Mouse (Mus musculus) ovary, postnatal 36 days (tissue): ENCODE results near the gene Slc24a2.

Experiments used
- DNase-seq: peaks from one replicate; pipeline ENCODE4 v3.0.0; 2022; ENCODE audit warnings: low spot score, mixed read lengths

Slc24a2 gene

DNA sequence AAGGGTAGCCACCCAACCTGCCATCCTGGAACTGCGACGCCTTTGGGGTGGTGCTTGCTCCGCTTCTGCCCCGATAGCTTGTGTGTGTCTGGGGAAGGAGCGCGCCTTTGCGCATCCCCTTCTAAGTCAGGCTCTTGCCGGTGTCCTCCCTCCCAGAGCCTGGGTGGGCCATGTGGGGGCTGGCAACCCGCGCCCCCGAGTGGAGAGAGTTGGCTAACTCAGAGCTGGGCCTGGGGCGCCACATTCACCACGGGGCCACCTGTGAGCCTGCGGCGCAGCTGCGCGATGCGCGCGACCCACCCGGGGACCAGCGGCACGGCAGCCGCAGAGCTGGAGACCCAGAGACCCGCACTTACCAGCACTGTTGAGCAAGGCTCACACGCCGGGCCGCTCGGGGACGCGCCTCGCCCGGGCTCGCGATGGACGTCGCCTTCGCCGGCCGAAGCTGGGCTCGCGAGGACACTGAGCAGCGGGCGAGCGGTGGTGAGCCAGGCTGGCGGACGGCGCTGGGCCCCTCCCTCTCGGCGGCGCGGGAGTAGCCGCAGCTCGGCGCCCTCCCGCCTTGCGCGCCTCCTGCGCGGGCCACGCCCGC lies at the start of gene Slc24a2:
TSS of gene Slc24a2 (minus strand) at position 518 of the 592 bp plus-strand sequence.
- peak; percentile 63 for DNase-seq

DNA sequence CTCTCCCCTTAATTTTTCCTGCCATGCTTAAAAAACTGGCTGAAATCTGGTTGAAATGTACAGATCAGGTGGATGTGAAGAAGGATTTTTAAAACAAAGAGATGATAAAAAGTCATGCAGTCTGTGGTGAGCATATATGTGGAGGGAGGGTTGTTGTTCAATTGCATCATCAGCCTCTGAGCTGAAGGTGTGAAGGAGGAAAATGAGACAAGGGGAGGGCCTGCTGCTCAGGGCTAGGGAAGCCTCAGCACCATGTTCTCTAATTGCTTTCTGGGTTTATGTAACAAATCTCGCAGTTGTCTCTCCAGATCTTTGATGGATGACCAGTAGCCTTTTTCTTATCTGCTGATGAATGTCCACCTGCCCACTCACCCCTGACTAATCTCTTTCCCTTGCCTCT lies 44.5 kb upstream of the Slc24a2 start:
- no peak for DNase-seq

DNA sequence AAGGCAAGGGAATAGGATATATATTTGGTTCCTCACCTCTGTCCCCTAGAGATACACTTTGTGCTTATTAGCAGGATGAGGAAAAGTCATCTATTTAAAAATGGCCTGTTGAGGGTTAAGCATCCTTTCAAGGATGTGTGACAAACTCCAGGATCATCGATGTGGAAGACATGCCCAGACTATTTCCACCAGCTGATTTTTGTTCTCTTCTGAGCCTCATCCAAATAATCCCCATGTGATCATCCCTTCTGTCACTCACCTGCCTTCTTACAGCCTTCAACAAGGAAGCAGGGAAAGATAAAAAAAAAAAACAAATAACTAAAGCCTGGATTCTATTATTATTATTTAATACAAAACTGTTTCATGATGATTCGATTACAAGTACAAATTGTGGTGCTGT lies 44.0 kb upstream of the Slc24a2 start:
- no peak for DNase-seq

DNA sequence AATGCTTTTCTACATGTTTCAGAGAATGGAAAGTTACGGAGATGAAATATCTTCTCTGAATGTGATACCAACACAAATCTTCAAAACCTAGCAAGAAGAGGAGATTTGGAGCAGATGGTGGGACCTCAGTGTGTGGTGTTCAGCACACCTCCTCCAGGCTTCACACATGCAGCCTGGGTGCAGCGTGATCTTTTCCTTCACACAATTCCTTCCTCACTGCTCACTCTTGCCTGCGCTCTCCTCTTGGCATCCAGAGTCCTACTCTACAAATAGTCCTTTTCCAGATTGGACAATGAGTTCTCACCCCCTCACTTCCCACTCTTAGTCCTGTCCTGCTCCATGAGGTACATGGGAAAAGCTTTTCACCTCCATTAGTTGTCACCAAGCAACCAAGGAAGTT lies 43.2 kb upstream of the Slc24a2 start:
- DNase-seq, result no peak

DNA sequence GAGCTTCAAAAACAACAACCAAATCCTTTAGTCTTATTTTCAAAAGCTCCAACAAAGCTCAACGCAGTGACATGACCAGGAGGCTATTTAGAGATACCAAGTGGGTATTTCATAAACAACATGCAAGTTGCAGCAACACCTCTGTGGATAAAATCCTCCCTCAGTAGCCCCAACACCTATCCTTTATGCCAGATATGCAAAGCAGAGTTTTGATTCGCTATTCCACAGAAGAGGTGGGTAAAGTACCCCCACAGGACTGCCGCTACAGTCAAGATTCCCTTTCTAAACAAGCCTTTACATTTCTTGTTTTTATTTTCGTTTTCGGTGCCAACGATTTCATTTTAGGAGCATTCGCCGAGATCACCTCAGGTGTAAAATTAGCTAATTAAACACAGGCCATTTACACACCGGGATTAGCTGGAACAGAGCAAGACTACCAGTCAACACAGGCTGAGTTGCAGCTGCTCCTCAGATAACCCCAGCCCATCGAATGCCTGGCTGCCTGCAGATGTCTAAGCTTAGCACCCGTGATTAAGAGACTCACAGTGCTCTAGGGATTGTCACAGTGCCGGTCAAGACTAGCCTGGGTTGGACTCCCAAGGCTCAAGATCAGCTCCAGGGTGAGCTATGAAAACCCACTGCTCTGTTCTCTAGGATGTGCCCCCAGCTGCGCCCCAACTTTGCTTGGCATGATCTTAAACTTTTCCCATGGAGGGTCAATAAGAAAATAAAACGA lies 885 bp downstream of the Slc24a2 start:
- no peak for DNase-seq

DNA sequence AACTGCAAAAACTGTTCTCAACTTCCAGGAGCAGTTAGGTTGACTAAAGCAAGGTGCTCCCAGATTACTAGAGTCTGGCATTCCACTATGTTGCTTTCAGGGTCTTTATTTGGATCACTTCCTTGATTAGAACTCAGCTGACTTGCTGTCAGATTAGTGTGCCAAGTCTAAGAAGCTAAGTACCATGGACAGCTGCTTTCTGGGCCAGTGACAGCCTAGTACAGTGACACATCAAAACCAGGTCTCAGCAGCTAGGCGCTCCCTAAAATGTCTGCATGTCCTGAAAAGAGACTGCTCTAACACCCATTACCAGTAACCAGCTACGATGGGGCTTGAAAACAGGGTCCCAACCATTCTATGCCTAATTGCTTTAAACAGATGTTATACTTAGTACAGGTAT lies 8.7 kb downstream of the Slc24a2 start:
- no peak for DNase-seq

DNA sequence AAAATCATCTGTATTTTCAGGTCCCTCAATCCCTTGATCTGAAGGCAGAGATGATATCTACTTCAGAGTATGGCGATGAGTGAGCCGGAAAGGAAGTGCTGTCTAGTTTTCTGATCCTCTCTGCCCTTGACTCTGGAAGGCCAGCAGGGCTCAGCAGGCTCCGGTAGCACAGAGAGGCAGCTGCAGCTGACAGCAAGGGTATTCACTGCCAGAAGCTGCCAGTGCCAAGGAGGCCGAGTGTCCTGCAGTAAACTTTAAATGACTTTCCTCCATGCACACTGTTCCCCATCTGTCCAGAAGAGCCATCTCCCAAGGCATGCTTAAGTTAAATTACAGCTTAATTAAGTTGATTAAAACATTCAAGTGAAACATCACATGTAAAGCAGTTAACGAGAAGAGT lies 12.1 kb downstream of the Slc24a2 start:
- no peak for DNase-seq

DNA sequence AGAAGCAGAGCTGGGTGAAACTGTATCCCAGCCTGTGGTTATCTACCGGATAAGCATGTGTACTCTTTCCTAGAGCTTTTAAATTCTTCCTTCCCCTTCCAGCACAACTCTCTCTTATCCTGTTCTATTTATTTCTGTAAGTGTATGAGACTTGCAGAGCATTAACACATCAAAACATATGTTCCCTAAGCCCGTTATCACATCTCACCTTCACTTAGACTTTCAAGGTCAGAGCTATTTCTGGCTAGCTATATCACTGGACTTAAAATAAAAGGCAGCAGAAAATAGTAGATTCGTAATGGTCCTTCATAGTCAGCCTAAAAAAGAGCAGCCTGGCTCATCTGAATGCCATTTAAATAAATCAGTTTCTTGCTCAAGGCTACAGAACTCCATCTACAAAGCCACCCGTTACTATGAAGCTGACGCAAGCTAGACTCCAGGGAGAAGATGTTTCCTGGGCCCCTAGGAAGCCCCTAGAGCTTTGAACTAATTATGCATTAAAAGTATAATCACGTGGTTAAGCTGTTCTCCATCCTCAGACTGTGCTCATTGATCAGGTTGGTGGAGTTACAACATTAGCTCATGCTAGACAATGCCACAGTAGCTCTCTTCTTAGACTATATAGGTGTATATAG lies 18.8 kb downstream of the Slc24a2 start:
- no peak for DNase-seq

DNA sequence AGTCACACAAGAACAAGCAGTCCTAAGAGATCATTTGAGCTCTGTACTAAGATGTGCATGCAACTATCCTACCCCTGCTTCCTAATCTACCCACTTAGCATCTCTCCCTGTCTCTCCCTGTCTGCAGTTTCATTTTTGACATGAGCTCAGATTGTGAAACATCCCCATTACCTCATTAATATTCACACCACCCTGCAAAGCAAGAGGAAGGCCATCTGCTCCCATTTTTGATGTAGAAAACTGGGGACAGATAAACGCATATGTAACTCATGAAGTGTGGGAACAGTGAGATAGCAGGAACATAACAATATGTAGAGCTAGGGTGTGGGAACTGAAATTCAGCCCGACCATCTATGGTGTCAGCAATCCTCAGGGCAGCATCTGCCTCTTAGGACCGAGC lies 19.7 kb downstream of the Slc24a2 start:
- no peak for DNase-seq

DNA sequence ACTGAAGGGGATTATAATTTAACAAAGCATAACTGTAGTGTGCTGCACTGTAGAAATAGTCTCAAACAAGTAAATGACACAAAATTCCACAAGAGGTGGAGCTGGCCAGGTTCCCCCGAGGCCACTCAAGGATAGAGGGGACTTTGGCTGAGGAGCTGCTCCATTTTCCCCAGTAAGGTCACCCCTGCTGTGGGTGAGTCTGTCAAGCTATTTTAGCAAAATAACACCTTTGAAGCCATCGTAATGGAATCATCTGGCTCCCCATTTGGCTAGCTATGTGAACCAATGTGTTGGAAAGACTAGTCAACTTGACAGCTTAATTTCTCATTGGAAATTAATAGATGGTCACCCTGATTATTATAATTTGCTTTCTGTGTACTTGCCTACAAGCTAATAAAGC lies 28.2 kb downstream of the Slc24a2 start:
- no peak for DNase-seq

DNA sequence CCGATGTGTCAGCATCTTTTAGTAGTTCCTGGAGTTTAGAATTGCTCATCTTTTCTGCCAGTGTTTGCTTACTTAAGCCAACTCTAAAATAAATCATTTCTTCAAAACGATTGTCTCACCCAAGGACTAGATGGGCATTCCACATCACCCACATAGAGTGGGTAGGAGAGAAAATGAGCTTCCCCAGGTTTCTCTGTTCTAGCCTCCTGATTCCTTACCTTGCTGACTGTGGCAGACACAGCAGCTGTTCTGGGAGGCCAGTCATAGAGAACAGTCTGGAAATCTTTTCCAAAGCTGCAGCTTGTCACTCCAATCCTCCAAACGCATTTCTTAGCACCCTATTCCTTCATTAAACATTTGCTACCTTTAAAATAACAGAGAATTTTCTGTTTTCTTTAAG lies 29.0 kb downstream of the Slc24a2 start:
- no peak for DNase-seq

DNA sequence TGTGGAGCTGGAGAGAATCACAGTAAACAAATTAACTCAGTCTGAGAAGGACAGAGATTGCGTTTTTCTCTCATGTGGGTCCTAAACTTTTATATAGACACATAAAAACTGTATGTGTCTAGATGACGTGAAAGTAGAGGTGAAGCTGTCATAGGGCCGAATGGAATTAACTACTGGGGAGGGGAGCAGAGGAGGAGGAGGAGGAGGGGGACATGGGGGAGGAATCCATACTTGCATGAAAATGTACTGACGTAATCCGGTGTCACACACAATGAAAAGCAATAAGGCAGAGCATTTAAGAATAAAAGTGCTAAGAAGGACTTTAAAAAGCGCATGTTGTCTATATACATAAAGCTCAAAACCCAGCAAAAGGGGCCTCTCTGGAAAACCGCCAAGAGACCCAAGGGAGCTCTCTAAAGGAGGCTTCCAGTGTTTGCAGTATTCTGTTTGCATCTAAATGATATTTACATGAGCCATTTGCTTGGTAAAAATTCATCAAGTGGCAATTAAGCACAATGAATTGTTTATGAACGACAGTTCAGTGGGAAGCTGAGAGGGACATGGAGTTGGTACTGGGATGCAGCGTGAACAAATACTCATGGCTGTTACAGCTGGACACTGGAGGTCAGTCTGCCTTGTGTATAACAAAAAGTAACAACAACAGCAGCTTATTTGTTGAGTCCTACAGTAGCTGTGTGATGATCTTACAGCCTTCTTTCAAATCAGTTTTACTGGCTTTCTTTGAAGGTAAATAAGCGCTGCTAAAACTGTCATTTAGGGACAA lies 45.9 kb downstream of the Slc24a2 start:
- no peak for DNase-seq

DNA sequence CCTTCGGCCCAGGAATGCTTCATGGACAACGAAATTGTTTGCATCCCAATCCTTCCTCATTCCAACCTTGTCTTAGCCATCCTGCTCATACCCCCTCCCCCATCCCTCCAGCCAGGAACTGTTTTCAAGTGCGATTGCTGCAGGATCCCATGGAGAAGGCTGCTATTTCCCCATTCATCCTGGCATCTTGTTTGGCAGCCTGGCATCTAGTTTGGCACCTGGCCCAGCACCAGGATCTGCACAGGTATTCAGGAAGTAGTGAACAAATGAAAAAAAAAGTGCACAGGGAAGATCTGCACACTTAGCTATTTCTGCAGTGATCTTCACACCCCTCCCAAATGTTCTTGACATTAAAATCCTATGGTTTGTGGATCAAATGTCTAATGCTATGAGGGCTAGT lies 53.2 kb downstream of the Slc24a2 start:
- no peak for DNase-seq

DNA sequence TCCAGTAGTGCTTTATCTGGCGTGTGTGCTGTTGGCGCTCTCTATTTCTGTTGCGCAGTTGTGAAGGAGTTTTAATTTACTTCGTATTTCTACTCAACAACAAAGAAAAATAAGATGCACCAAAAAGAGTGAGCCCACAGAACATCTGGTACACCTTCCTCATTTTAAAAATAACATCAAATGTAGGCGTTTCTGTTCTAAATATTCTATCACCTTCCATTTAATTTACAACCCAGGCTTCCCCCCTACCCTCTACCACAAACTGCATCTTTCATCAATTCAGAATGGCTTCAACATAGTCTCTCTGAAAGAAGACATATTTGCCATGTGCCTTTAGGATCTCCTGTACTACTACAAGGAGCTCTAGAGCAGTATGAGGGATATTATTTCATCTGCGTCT lies 66.3 kb downstream of the Slc24a2 start:
- no peak for DNase-seq

DNA sequence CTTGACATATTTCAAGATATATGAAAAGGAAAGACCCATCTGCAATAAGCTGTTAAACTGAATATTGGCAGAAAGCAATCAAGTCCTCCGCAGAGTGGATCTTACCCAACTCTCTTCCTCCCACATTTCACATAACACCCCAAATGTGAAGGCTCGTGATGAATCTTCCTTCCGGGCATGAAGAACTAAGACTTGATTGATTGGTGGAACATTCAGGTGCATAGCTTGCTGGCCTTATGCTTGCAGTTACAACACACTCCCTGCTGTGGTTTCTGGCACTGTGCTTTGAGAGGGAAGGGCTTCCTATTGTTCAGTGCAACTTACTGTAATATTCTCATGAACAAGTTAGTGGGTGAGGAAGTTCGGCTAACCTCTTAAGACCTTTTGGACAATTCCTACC lies 72.2 kb downstream of the Slc24a2 start:
- no peak for DNase-seq

DNA sequence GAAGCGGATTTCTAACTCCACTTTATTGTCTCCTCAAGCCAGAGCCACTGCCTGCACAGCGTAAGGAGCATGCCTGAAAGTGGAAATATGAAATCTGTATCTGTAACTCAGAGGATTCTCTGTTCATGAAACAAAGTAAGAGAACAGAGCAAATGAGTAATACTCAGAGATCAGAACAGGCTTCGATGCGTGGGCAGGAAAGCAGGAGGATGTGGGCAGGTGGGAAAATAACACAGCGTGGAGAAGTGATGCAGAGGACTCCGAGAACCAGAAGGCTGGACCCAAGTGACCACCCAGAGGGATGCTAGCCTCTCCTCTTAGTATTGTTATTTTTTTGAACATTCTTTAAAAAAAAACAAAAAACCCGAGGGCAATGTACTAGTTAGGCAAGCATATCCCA lies 78.3 kb downstream of the Slc24a2 start:
- no peak for DNase-seq

DNA sequence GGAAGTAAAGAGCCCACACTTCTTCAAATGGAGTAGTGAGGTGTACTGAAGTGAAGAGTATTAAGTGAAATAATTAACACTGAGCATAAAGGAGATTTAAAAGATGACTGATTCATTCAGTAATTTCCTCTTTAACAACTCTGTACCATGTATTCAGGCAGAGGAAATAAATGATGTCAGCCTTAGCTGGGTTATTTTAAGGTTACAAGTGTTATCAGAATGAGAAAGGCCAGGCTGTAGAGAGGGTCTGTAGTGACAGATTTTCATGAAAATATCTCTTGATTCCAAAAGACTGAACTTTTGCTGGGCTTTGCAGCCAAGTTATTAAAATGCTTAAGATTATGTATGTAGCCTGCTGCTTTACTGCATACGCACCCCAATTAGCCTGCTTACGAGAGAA lies 80.7 kb downstream of the Slc24a2 start:
- DNase-seq, result no peak

DNA sequence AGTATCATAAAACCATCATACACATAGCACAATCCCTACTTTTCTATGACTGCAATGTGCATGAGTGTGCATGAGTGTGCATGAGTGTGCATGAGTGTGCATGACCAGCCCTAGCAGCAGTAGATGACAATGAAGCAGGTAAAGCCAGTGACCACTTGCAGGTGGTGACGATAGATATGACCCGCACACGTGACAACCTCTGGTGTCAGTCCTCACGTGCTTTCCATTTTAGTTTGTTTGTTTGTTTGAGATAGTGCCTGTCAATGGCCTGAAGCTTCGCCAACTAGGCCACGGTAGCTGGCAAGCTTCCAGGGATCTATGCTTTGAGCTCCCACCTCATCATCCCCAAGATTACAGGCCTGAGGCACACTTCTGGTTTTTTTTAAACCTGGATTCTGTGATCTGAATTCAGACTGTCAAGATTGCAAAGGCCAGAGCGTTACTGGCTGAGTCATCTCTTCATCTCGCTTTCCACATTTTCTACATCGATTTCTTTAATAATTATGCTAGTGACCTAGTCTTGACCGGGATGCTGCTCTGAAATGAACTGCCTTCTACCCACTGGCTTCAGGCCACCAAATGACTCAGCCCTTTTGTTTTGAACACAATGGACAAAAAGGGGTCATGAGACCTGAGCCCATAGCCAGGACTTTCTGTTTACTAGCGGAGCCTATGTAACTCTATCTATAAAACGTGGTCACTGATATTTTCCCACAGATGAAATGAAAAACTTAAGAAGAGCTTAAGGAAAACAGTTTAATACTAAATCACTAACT lies 88.5 kb downstream of the Slc24a2 start:
- DNase-seq, result no peak

DNA sequence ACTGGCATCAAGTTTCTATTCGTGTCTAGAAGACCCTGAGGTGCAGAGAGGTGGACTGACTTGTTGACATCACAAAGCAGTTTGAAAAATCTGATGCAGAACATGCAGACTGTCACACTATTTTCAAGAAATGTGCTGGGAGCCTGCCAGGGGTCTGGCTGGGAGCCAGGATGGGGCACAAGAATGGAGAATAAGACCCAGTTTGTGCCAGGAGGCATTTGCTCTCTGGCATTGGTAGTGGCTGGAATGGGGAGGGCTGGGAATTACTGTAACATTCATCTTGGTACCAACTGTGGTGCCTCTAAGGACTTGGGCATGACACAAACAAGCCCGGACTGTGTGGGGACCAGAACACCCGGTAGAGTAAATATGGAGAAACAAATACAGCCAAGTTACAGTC lies 89.4 kb downstream of the Slc24a2 start:
- peak; percentile 21 for DNase-seq

DNA sequence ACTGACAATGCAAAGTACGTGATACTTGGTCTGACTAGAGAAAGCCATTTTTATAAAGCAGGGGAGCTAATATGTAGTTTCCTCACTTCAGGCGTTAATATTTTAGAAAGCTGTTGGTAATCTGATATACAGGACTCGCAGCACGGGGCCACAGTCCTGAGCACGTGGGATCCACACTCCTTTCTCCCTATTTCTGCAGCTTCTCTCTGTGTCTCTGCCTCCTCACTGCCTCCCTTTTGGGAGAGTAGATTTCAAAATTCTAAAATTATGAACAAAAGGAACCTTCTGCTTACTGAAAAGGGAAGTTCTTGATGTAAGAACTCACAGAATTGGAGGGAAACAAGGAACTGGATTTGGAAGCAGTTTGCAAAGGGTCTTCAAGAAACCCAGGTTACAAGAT lies 97.8 kb downstream of the Slc24a2 start:
- DNase-seq, result no peak

DNA sequence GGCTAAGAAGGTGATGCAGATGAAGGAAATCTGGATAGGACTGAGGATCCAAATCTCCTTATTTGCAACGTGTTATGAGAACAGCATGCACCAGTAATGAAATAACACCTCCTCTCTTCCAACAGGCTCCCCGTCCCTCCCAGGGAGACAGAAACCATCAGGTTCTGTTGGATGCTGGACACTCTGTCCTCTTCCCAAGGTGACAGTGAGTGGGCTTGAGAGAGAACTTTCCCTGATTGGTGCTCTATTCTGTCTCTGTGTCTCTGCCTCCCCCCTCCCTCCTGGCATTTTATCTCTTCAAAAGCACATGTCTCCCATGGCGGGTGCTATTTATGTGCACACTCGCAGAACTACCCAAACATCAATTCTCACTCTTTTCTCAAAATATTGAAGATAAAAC lies 103.5 kb downstream of the Slc24a2 start:
- DNase-seq, result no peak

DNA sequence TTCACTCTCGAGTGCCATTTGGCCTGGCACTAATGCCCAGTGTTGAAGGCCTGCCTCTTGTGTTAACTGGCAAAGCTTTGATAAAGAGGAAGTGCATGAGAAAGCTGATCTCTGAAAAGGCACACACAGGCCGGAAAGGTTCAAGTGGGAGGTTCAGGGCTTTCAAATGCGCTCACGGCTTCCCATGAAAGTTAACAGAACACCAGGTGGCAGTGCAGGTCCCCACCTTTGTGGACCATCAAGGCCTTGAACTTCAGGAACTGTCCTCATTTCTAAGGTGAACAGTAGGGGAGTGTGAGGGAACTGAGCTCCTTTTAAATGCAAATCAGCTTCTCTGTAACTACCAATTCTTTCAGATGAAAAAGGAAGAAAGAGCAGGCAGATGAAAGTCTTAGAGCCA lies 110.5 kb downstream of the Slc24a2 start:
- DNase-seq, result no peak
